10 mouse cellular contexts compared by ENCODE assay signal in the genomic region with DNA sequence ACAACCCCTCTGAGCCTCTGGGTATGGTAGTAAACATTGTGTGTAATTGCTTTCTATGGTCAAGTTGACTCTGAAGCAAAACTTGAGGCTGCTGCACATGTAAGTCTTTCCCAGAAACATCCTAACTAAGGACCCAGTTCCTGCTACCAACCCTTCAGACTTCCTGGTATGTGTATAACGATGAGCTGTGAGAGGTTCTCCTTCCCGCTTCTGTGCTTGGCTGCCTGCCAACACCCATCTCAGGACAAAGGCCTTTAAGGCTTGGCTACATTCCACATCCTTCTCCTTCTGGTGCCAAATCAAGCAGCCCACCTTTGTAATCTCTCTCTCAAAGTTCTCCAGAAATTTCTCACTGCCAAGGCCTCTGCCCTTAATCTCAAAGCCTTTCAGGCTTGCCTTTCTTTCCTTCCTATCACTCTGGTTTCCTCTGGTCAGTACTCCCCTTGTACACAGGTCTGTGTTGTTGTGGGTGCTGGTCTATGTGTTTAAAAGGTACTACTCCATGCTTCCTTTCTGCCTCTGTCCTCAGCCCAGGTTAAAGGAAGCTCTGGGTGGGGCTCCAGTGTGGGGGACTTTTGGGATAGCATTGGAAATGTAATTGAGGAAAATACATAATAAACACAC.
DNase-seq lines count a peak whose midpoint lies in the region; ATAC-seq lines count a peak whose summit lies in the region.
"Had no signal": no experiment of that assay in that cellular context is flagged by ENCODE, and none has a peak within 500 bp of the region (broad histone marks: within the 10 kb centered on the region; RNA-seq: fewer than 3 reads in every experiment).

No protein-coding gene starts in this region.

- H3K9me3 ChIP-seq in forebrain, embryonic 14.5 days (replicated peaks; ENCODE audit: control insufficient read depth, low read length), result no peaks in the 10 kb centered on the region
- H3K9me3 ChIP-seq in kidney, embryonic 16.5 days (ENCODE audit: low read length), result no peaks in the 10 kb centered on the region
- H3K9me3 ChIP-seq: embryonic facial prominence, embryonic 15.5 days had no signal

- H3K27me3 ChIP-seq in forebrain, embryonic 14.5 days (replicated peaks; ENCODE audit: control insufficient read depth, insufficient read depth, low read length), result no peaks in the 10 kb centered on the region
- no peaks in the 10 kb centered on the region for H3K27me3 ChIP-seq in kidney, embryonic 16.5 days (ENCODE audit: insufficient read depth, low read length)
- H3K27me3 ChIP-seq: embryonic facial prominence, embryonic 15.5 days; megakaryocyte, embryonic 14.5 days had no signal

- H3K9ac ChIP-seq in forebrain, embryonic 14.5 days (ENCODE audit: low read length), result no peak overlapping the region
- H3K9ac ChIP-seq in kidney, embryonic 16.5 days (replicated peaks; ENCODE audit: low read length), result no peak overlapping the region
- H3K9ac ChIP-seq: embryonic facial prominence, embryonic 15.5 days had no signal

- no peaks in the 10 kb centered on the region for H3K36me3 ChIP-seq in forebrain, embryonic 14.5 days (ENCODE audit: control insufficient read depth, insufficient read depth, low read length)
- H3K36me3 ChIP-seq in kidney, embryonic 16.5 days (ENCODE audit: insufficient read depth, low read length), result no peaks in the 10 kb centered on the region
- H3K36me3 ChIP-seq: embryonic facial prominence, embryonic 15.5 days had no signal

- no peak overlapping the region for H3K4me2 ChIP-seq in forebrain, embryonic 14.5 days (ENCODE audit: low read length)
- H3K4me2 ChIP-seq in kidney, embryonic 16.5 days (replicated peaks; ENCODE audit: low read depth, low read length), result no peak overlapping the region
- H3K4me2 ChIP-seq: embryonic facial prominence, embryonic 15.5 days had no signal

- H3K4me1 ChIP-seq in forebrain, embryonic 14.5 days (ENCODE audit: control insufficient read depth, insufficient read depth, low read length), result peaks cover 7% of the 10 kb centered on the region; the same call in 1 of the 2 replicates
- H3K4me1 ChIP-seq in kidney, embryonic 16.5 days (ENCODE audit: insufficient read depth, low read length), result no peaks in the 10 kb centered on the region
- H3K4me1 ChIP-seq: embryonic facial prominence, embryonic 15.5 days had no signal

- H3K27ac ChIP-seq in forebrain, embryonic 14.5 days (ENCODE audit: low read depth, low read length), result no peak overlapping the region
- H3K27ac ChIP-seq in kidney, embryonic 16.5 days (ENCODE audit: low read length), result no peak overlapping the region
- H3K27ac ChIP-seq: embryonic facial prominence, embryonic 15.5 days had no signal

- 0% methylated on average over 2 of the region's 2 CpGs for WGBS in forebrain, embryonic 14.5 days
- 36% methylated on average over 2 of the region's 2 CpGs for WGBS in kidney, embryonic 16.5 days

- H3K4me3 ChIP-seq in forebrain, embryonic 14.5 days (ENCODE audit: low read depth, low read length), result no peak overlapping the region
- H3K4me3 ChIP-seq in kidney, embryonic 16.5 days (ENCODE audit: low read length), result no peak overlapping the region
- H3K4me3 ChIP-seq: embryonic facial prominence, embryonic 15.5 days; megakaryocyte, embryonic 14.5 days had no signal

- peak; percentile 84 for ATAC-seq in forebrain, embryonic 14.5 days
- ATAC-seq in kidney, embryonic 16.5 days (ENCODE audit: low FRiP score, low TSS enrichment), result peak; percentile 71; the same call in 1 of the 2 replicates

- peak; percentile 10 for DNase-seq in adrenal gland, postnatal 10 days
- no peak for DNase-seq in adrenal gland, adult (ENCODE audit: inconsistent age in 2 of 2, low spot score in 1 of 2)
- DNase-seq in 3T3-L1 (ENCODE audit: low read depth, low spot score), result peak; percentile 9
- peak; percentile 66 for DNase-seq in forebrain, embryonic 14.5 days (ENCODE audit: low spot score)
- peak; percentile 6 for DNase-seq in ovary, postnatal 14 days (ENCODE audit: low spot score)
- no peak for DNase-seq in T-cell, adult 2 months (ENCODE audit: low spot score)
- DNase-seq in left cerebral cortex, adult 18-20 months (ENCODE audit: low spot score in 2 of 2), result no peak

Comparison
In these comparisons a context has a peak if more than half of its experiments do, and no peak if none do; other contexts are left out.
1. DNase-seq: peak in adrenal gland, postnatal 10 days (single experiment), 3T3-L1 (single experiment), forebrain, embryonic 14.5 days (single experiment) and ovary, postnatal 14 days (single experiment); none in adrenal gland, adult (0 of 2), T-cell, adult 2 months (single experiment) and left cerebral cortex, adult 18-20 months (0 of 2).